Mouse (Mus musculus) heart, embryonic 11.5 days (tissue): ENCODE data around the gene Rps17. TPM values are rescaled to one million over a fixed set of nuclear protein-coding genes. Genes with fewer than 3 reads are reported as not detected.
A peak's percentile ranks its signal among the peaks of the same experiment; 100 is the strongest.

Source experiments
- ATAC-seq: fragments of 200-750 bp; cut with Nextera tagmentation; replicated peaks from 2 replicates; pipeline ENCODE4 v1.8.0; 2017; ENCODE audit warnings: moderate library complexity; ENCODE audit not compliant: insufficient number of reproducible peaks, low FRiP score, low TSS enrichment
- H3K27ac ChIP-seq: fragments of 300-500 bp; sonication (generic); 2 replicates; pipeline ENCODE4 v1.5.1; 2014; ENCODE audit warnings: mild to moderate bottlenecking, low read depth, low read length
- H3K27me3 ChIP-seq: fragments of 300-500 bp; sonication (generic); 2 replicates; pipeline ENCODE4 v1.6.1; 2014; ENCODE audit warnings: mild to moderate bottlenecking, low read length, mixed read lengths; ENCODE audit not compliant: control insufficient read depth, insufficient read depth
- H3K36me3 ChIP-seq: fragments of 300-500 bp; sonication (generic); 2 replicates; pipeline ENCODE4 v1.6.1; 2014; ENCODE audit warnings: mild to moderate bottlenecking, low read length, moderate library complexity, mixed read lengths; ENCODE audit not compliant: control insufficient read depth, insufficient read depth
- H3K4me1 ChIP-seq: fragments of 300-500 bp; sonication (generic); 2 replicates; pipeline ENCODE4 v1.6.1; 2014; ENCODE audit warnings: low read length; ENCODE audit not compliant: control insufficient read depth, insufficient read depth
- H3K4me2 ChIP-seq: fragments of 300-500 bp; sonication (generic); 2 replicates; pipeline ENCODE4 v1.6.1; 2014; ENCODE audit warnings: mild to moderate bottlenecking, moderate library complexity
- H3K4me3 ChIP-seq: fragments of 300-500 bp; sonication (generic); 2 replicates; pipeline ENCODE4 v1.5.1; 2014; ENCODE audit warnings: low read depth, low read length
- H3K9ac ChIP-seq: fragments of 300-500 bp; sonication (generic); 2 replicates; pipeline ENCODE4 v1.6.1; 2014; ENCODE audit warnings: mild to moderate bottlenecking, low read depth, low read length, moderate library complexity
- H3K9me3 ChIP-seq: fragments of 300-500 bp; sonication (generic); replicated peaks from 2 replicates; pipeline ENCODE4 v1.6.1; 2016; ENCODE audit warnings: low read length; ENCODE audit not compliant: control insufficient read depth
- WGBS: fragments of 180-500 bp; shearing (Covaris S2); extraction: QIAGEN DNeasy Blood & Tissue Kit; methylation state at CpG from one replicate; pipeline ENCODE4 v1.1.7; 2014; ENCODE audit not compliant: insufficient replicate concordance; 5-methylcytosine and 5-hydroxymethylcytosine counted together
- polyA plus RNA-seq: library from polyadenylated mRNA; unstranded; fragments of >200 nt; fragmentation: Nextera tagmentation; extraction: Ambion mirVana; gene quantifications from 2 replicates; pipeline ENCODE4 v1.2.1, GENCODE M21; 2014

The Rps17 gene
- polyA plus RNA-seq, 1 experiment from 2014 or later: 1,144 TPM

DNA sequence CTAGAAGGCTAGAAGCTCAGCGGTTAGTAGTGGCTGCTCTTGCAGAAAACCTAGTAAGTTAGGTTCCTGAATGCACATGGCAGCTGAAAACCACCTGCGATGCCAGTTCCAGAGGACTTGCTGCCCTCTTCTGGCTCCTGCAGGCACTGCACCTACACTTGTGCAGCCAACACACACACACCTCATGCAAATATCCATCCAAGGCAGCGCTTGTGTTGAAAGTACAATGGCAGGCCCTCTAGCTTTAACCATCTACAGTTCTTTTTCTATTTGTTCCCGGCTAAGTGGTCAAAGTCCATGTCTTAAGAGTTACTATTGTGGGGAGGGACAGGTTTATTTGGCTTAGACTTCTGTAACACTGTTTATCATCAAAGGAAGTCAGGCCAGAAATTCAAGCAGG is 5.3 kb downstream of the Rps17 start:
- no peak overlapping the region for H3K4me3 ChIP-seq
- H3K4me2 ChIP-seq: no peak overlapping the region
- ATAC-seq: no peak
- WGBS: 80% methylated on average over 4 of the region's 4 CpGs
- H3K9ac ChIP-seq: no peak overlapping the region
- no peaks in the 10 kb centered on the region; the same call in 1 of the 2 replicates for H3K9me3 ChIP-seq
- H3K27ac ChIP-seq: no peak overlapping the region
- H3K4me1 ChIP-seq: peaks cover 21% of the 10 kb centered on the region
- H3K27me3 ChIP-seq: no peaks in the 10 kb centered on the region
- H3K36me3 ChIP-seq: peaks cover 37% of the 10 kb centered on the region

DNA sequence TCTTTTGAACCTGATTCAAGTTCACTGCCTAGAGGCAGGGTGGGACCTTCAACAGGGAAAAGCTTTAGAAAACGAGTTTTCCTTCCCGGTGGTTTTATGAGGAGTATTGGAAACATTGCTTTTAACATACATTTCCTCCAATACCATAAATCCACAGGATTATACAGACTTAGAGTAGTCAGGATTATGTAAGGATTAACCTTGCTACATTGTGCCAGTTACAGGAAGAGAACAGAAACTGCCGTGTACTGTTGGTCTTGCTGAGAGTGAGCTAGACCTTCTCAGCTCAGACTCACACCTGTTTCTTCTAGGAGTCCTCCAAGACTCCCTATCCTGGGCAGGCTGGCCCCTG is 6.6 kb downstream of the Rps17 start:
- ATAC-seq: no peak
- H3K4me2 ChIP-seq: no peak overlapping the region
- no peak overlapping the region for H3K27ac ChIP-seq
- H3K36me3 ChIP-seq: peaks cover 35% of the 10 kb centered on the region
- H3K4me1 ChIP-seq: peaks cover 15% of the 10 kb centered on the region
- H3K9me3 ChIP-seq: no peaks in the 10 kb centered on the region; the same call in 1 of the 2 replicates
- no peaks in the 10 kb centered on the region for H3K27me3 ChIP-seq
- 88% methylated on average over 3 of the region's 3 CpGs for WGBS
- H3K4me3 ChIP-seq: no peak overlapping the region
- no peak overlapping the region for H3K9ac ChIP-seq

DNA sequence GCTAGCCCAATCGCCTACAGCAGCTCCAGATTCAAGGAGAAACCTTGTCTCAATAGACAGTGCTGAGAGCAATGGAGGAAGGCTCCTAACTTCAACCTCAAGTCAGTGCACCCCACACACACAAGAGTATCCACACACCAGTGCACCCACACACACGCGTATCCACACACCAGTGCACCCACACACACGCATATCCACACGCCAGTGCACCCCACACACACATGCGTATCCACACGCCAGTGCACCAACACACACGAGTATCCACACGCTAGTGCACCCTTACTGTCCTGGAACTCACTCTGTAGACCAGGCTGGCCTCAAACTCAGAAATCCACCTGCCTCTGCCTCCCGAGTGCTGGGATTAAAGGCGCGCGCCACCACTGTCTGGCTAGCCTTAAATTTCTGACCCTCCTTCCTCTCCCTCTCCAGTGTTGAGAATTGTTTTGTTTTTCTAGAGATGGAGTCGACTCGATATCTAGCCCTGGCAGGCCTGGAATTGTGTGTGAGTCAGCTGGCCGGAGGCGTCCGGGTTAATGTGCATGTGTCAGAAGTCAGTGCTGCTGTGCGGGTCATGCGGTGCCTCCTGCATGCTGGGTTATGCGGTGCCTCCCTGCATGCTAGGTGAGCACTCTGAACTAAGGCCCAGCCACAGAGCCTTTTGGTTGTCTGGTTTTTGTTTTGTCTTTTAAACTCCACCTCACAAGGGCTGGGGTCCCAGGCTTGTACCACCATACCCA is 7.1 kb downstream of the Rps17 start:
- WGBS: 92% methylated on average over 21 of the region's 21 CpGs
- H3K9me3 ChIP-seq: no peaks in the 10 kb centered on the region; the same call in 1 of the 2 replicates
- H3K9ac ChIP-seq: no peak overlapping the region
- peaks cover 10% of the 10 kb centered on the region for H3K4me1 ChIP-seq
- peaks cover 32% of the 10 kb centered on the region for H3K36me3 ChIP-seq
- no peak overlapping the region for H3K4me2 ChIP-seq
- no peaks in the 10 kb centered on the region for H3K27me3 ChIP-seq
- no peak overlapping the region for H3K27ac ChIP-seq
- no peak overlapping the region for H3K4me3 ChIP-seq
- no peak for ATAC-seq

DNA sequence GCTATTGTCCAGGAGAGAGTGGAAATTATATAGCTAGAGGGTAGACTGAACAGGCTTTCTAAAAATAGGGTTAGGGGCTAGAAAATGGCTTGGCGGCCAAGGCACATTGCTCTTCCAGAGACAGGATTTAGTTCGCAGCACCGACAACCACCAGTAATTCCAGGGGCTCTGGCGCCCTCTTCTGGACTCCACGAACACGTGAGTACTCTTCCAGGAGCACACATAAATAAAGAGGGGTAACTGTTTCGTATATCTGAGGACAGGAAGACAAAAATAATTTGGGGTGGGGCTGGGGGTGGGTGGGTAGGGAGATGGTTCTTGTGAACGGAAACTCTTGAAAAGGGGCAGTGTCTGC is 8.6 kb downstream of the Rps17 start:
- no peaks in the 10 kb centered on the region; the same call in 1 of the 2 replicates for H3K9me3 ChIP-seq
- H3K27ac ChIP-seq: peak overlapping the region; percentile 54; the same call in 1 of the 2 replicates
- WGBS: 40% methylated on average over 8 of the region's 8 CpGs
- ATAC-seq: no peak
- no peak overlapping the region for H3K9ac ChIP-seq
- no peaks in the 10 kb centered on the region for H3K27me3 ChIP-seq
- peaks cover 5% of the 10 kb centered on the region for H3K4me1 ChIP-seq
- no peak overlapping the region for H3K4me3 ChIP-seq
- H3K36me3 ChIP-seq: peaks cover 21% of the 10 kb centered on the region
- no peak overlapping the region for H3K4me2 ChIP-seq

DNA sequence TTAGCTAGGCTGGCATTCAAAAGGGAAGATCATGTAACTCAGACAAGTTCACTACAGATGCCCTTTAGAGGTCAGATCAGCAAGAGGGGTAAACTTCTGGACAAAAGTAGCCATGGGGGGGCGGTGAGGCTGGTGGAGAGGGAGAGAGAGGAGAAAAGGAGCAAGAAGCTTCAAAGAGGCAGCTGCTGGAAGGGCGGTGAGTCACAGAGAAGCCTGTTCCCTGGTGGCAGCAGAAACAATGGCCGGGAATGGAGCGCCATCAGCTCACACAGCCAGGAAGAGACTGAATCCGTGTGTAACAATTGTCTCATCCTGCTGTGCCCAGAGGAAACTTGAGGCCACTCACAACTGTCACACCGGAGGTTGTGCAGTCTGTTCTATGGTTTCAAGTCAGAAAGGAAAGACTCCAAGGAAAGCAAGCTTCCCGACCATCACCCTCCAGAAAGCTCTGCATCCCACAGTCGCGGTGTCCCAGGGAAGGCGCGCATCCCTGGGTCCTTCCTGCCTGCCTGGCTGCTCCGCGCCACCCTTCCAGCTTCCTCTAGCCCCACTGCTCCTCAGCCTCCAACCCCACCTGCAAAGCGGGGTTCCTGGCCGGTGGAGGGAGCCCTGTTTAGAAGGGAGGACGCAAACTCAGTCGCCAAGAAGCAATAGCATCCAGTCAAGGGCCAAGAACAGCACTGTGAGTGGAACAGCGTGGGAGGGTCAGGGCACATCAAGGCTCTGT is 9.2 kb downstream of the Rps17 start:
- Histone ChIP-seq H3K4me2 (no peak overlapping the region), H3K27ac (peak overlapping the region; percentile 54; the same call in 1 of the 2 replicates), H3K9me3 (no peaks in the 10 kb centered on the region; the same call in 1 of the 2 replicates), H3K27me3 (no peaks in the 10 kb centered on the region), H3K36me3 (peaks cover 17% of the 10 kb centered on the region), H3K9ac (no peak overlapping the region), H3K4me3 (no peak overlapping the region), H3K4me1 (peaks cover 7% of the 10 kb centered on the region)
- WGBS: 66% methylated on average over 18 of the region's 18 CpGs
- ATAC-seq: no peak

DNA sequence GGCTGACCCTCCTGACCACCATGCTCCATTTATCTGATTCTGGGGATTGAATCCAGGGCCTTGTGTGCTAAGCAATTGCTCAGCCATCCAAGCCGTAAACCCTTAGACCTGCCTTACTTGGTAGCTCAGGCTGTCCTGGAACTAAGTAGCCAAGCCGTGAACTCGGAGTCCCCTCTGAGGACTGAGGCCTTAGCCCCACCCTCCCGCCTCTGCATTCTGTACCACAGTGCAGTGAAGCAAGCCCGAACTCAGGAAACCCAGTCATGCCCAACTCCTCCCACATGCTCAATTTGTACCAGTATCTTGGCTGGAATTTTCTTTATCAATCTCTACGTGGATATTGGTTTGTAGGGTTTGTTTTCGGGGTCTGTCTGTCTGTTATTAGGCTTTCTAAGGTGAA is 13.2 kb downstream of the Rps17 start:
- Histone ChIP-seq H3K9ac (no peak overlapping the region), H3K9me3 (no peaks in the 10 kb centered on the region), H3K4me1 (peaks cover 9% of the 10 kb centered on the region), H3K4me3 (no peak overlapping the region), H3K36me3 (peaks cover 9% of the 10 kb centered on the region), H3K27ac (no peak overlapping the region), H3K27me3 (no peaks in the 10 kb centered on the region), H3K4me2 (no peak overlapping the region)
- no peak for ATAC-seq
- 71% methylated on average over 7 of the region's 7 CpGs for WGBS

- Histone ChIP-seq H3K4me3 (no peak overlapping the region), H3K27ac (no peak overlapping the region), H3K4me2 (no peak overlapping the region), H3K9ac (no peak overlapping the region), H3K27me3 (no peaks in the 10 kb centered on the region), H3K4me1 (peaks cover 6% of the 10 kb centered on the region), H3K36me3 (peaks cover 9% of the 10 kb centered on the region), H3K9me3 (no peaks in the 10 kb centered on the region)
- WGBS: 26% methylated on average over 3 of the region's 3 CpGs
- no peak for ATAC-seq
Measured at GRCm38 (mm10) chr7:81330767-81331166, 14.3 kb downstream of the Rps17 start.

- 74% methylated on average over 10 of the region's 10 CpGs for WGBS
- Histone ChIP-seq H3K36me3 (peaks cover 8% of the 10 kb centered on the region), H3K4me1 (peaks cover 6% of the 10 kb centered on the region)
Measured at GRCm38 (mm10) chr7:81327661-81328060, 17.4 kb downstream of the Rps17 start.

More at GRCm38 (mm10) chr7:81327661-81328060, 17.4 kb downstream of the Rps17 start:
- ATAC-seq: no peak
- Histone ChIP-seq H3K4me3 (no peak overlapping the region), H3K27me3 (no peaks in the 10 kb centered on the region), H3K27ac (no peak overlapping the region), H3K9ac (no peak overlapping the region), H3K9me3 (no peaks in the 10 kb centered on the region), H3K4me2 (no peak overlapping the region)
